Mouse (Mus musculus) heart, embryonic 10.5 days (tissue): ENCODE measurements around the gene Eps8l3. TPM values are rescaled to one million over a fixed set of nuclear protein-coding genes. Genes with fewer than 3 reads are reported as not detected.
A peak's percentile ranks its signal among the peaks of the same experiment; 100 is the strongest.
"Not testable (repeated sequence)": the region's sequence is repeated elsewhere in the genome, so short reads cannot be mapped to it uniquely, and the experiment has no call there.

Source experiments
- DNase-seq: peaks from one replicate; pipeline ENCODE4 v3.0.0-alpha.2; 2017; ENCODE audit warnings: low spot score
- H3K27ac ChIP-seq: fragments of 300-500 bp; sonication (generic); 2 replicates; pipeline ENCODE4 v1.5.1; 2016; ENCODE audit warnings: mild to moderate bottlenecking
- H3K27me3 ChIP-seq: fragments of 300-500 bp; sonication (generic); 2 replicates; pipeline ENCODE4 v1.6.1; 2016; ENCODE audit warnings: mild to moderate bottlenecking; ENCODE audit not compliant: poor library complexity, insufficient read depth, severe bottlenecking
- H3K36me3 ChIP-seq: fragments of 300-500 bp; sonication (generic); 2 replicates; pipeline ENCODE4 v1.6.1; 2016; ENCODE audit warnings: mild to moderate bottlenecking, moderate library complexity
- H3K4me1 ChIP-seq: fragments of 300-500 bp; sonication (generic); 2 replicates; pipeline ENCODE4 v1.6.1; 2016; ENCODE audit warnings: mild to moderate bottlenecking
- H3K4me3 ChIP-seq: fragments of 300-500 bp; sonication (generic); 2 replicates; pipeline ENCODE4 v1.5.1; 2016; ENCODE audit warnings: mild to moderate bottlenecking, moderate library complexity
- H3K9me3 ChIP-seq: fragments of 300-500 bp; sonication (generic); 2 replicates; pipeline ENCODE4 v1.6.1; 2016; ENCODE audit warnings: mild to moderate bottlenecking, moderate library complexity
- WGBS: fragments of 180-500 bp; shearing (Covaris S2); methylation state at CpG from one replicate; pipeline ENCODE4 v1.1.7; 2016; 5-methylcytosine and 5-hydroxymethylcytosine counted together
- polyA plus RNA-seq: library from polyadenylated mRNA; unstranded; fragments of >200 nt; fragmentation: Nextera tagmentation; extraction: Ambion mirVana; gene quantifications from 2 replicates; pipeline ENCODE4 v1.2.1, GENCODE M21; 2016

Gene Eps8l3
- polyA plus RNA-seq, 1 experiment from 2014 or later = not detected

GRCm38 (mm10) chr3:107877747-107878736, 1.0 kb downstream of the Eps8l3 start:
- Histone ChIP-seq H3K27ac (peak overlapping the region; percentile 16; the same call in 1 of the 2 replicates), H3K4me3 (no peak overlapping the region), H3K9me3 (no peaks in the 10 kb centered on the region), H3K4me1 (peaks cover 11% of the 10 kb centered on the region; the same call in 1 of the 2 replicates), H3K27me3 (peaks cover 3% of the 10 kb centered on the region; the same call in 1 of the 2 replicates), H3K36me3 (no peaks in the 10 kb centered on the region)
- DNase-seq = no peak
- WGBS = 70% methylated on average over 12 of the region's 12 CpGs

GRCm38 (mm10) chr3:107887674-107888495, 10.9 kb downstream of the Eps8l3 start:
- H3K9me3 ChIP-seq = no peaks in the 10 kb centered on the region
- no peaks in the 10 kb centered on the region for H3K27me3 ChIP-seq
- no peaks in the 10 kb centered on the region for H3K36me3 ChIP-seq
- 82% methylated on average over 9 of the region's 9 CpGs for WGBS
- no peaks in the 10 kb centered on the region for H3K4me1 ChIP-seq
- H3K27ac ChIP-seq = no peak overlapping the region
- DNase-seq = no peak
- H3K4me3 ChIP-seq = no peak overlapping the region

GRCm38 (mm10) chr3:107889236-107889635, 12.2 kb downstream of the Eps8l3 start:
- not testable (repeated sequence) for H3K27me3 ChIP-seq, H3K4me1 ChIP-seq, H3K4me3 ChIP-seq, DNase-seq, H3K9me3 ChIP-seq, H3K36me3 ChIP-seq, H3K27ac ChIP-seq
- WGBS = 82% methylated on average over 2 of the region's 2 CpGs

GRCm38 (mm10) chr3:107895194-107895719, 18.2 kb downstream of the Eps8l3 start:
- Histone ChIP-seq H3K27ac (peak overlapping the region; percentile 93), H3K4me3 (peak overlapping the region; percentile 85), H3K4me1 (peaks cover 14% of the 10 kb centered on the region), H3K36me3 (peaks cover 17% of the 10 kb centered on the region), H3K9me3 (no peaks in the 10 kb centered on the region), H3K27me3 (no peaks in the 10 kb centered on the region)
- DNase-seq = no peak
- 7% methylated on average over 6 of the region's 6 CpGs for WGBS

- peaks cover 17% of the 10 kb centered on the region for H3K36me3 ChIP-seq
- H3K27me3 ChIP-seq = no peaks in the 10 kb centered on the region
- 4% methylated on average over 40 of the region's 40 CpGs for WGBS
These were observed 18.9 kb downstream of the Eps8l3 start, which contains the start of gene Gstm5 for GRCm38 (mm10) chr3:107895720-107896569. Gstm5 (plus strand) TSS chr3:107895821.

GRCm38 (mm10) chr3:107898691-107899090, 21.7 kb downstream of the Eps8l3 start:
- no peaks in the 10 kb centered on the region for H3K9me3 ChIP-seq
- DNase-seq = no peak
- H3K4me3 ChIP-seq = no peak overlapping the region
- H3K27me3 ChIP-seq = no peaks in the 10 kb centered on the region
- 91% methylated on average over 13 of the region's 13 CpGs for WGBS
- H3K27ac ChIP-seq = no peak overlapping the region
- H3K4me1 ChIP-seq = peaks cover 19% of the 10 kb centered on the region
- H3K36me3 ChIP-seq = peaks cover 17% of the 10 kb centered on the region

More at GRCm38 (mm10) chr3:107895720-107896569, 18.9 kb downstream of the Eps8l3 start, which contains the start of gene Gstm5:
- peak; percentile 94 for DNase-seq
- Histone ChIP-seq H3K27ac (peak within 1 kb of the TSS; percentile 93), H3K9me3 (no peaks in the 10 kb centered on the region), H3K4me3 (peak within 1 kb of the TSS; percentile 85), H3K4me1 (peaks cover 15% of the 10 kb centered on the region)

GRCm38 (mm10) chr3:107900955-107901673, 24.1 kb downstream of the Eps8l3 start:
- H3K36me3 ChIP-seq = peaks cover 17% of the 10 kb centered on the region
- peaks cover 11% of the 10 kb centered on the region; the same call in 1 of the 2 replicates for H3K4me1 ChIP-seq
- DNase-seq = no peak
- 58% methylated on average over 11 of the region's 11 CpGs for WGBS
- 0 out of 2 replicates have a peak overlapping the region, but pooled peaks have one; percentile 16 for H3K27ac ChIP-seq
- H3K9me3 ChIP-seq = no peaks in the 10 kb centered on the region
- H3K27me3 ChIP-seq = 0 out of 2 replicates have a peak, but pooled peaks cover 5% of the 10 kb centered on the region
- no peak overlapping the region for H3K4me3 ChIP-seq

- H3K9me3 ChIP-seq = no peaks in the 10 kb centered on the region
- 44% methylated on average over 6 of the region's 6 CpGs for WGBS
- no peaks in the 10 kb centered on the region for H3K36me3 ChIP-seq
- no peak overlapping the region for H3K27ac ChIP-seq
- peaks cover 12% of the 10 kb centered on the region; the same call in 1 of the 2 replicates for H3K27me3 ChIP-seq
- peaks cover 7% of the 10 kb centered on the region for H3K4me1 ChIP-seq
- H3K4me3 ChIP-seq = no peak overlapping the region
- DNase-seq = no peak
These were observed 28.9 kb downstream of the Eps8l3 start for GRCm38 (mm10) chr3:107905942-107906341.

- Histone ChIP-seq H3K4me3 (no peak overlapping the region), H3K36me3 (no peaks in the 10 kb centered on the region), H3K9me3 (no peaks in the 10 kb centered on the region), H3K27ac (no peak overlapping the region), H3K27me3 (peaks cover 11% of the 10 kb centered on the region; the same call in 1 of the 2 replicates), H3K4me1 (peaks cover 1% of the 10 kb centered on the region; the same call in 1 of the 2 replicates)
- 79% methylated on average over 15 of the region's 15 CpGs for WGBS
- peak; percentile 50 for DNase-seq
These were observed 39.6 kb downstream of the Eps8l3 start for GRCm38 (mm10) chr3:107916674-107917073.

GRCm38 (mm10) chr3:107917097-107917496, 40.1 kb downstream of the Eps8l3 start:
- no peak for DNase-seq
- H3K4me1 ChIP-seq = no peaks in the 10 kb centered on the region
- no peaks in the 10 kb centered on the region for H3K9me3 ChIP-seq
- H3K27ac ChIP-seq = no peak overlapping the region
- 72% methylated on average over 3 of the region's 3 CpGs for WGBS
- H3K27me3 ChIP-seq = peaks cover 11% of the 10 kb centered on the region; the same call in 1 of the 2 replicates
- no peak overlapping the region for H3K4me3 ChIP-seq
- no peaks in the 10 kb centered on the region for H3K36me3 ChIP-seq

GRCm38 (mm10) chr3:107917783-107918408, 40.9 kb downstream of the Eps8l3 start:
- Histone ChIP-seq H3K4me1 (no peaks in the 10 kb centered on the region), H3K9me3 (no peaks in the 10 kb centered on the region), H3K27ac (no peak overlapping the region), H3K27me3 (peaks cover 11% of the 10 kb centered on the region; the same call in 1 of the 2 replicates), H3K4me3 (no peak overlapping the region), H3K36me3 (no peaks in the 10 kb centered on the region)
- 56% methylated on average over 7 of the region's 7 CpGs for WGBS
- DNase-seq = no peak
